Mouse (Mus musculus) naive thymus-derived CD4-positive, alpha-beta T cell, adult 2 months (primary cell): ENCODE measurements around the gene Drc3.
"Not testable (repeated sequence)": the region's sequence is repeated elsewhere in the genome, so short reads cannot be mapped to it uniquely, and the experiment has no call there.

Source experiments
- DNase-seq: peaks from one replicate; pipeline ENCODE4 v3.0.0-alpha.2; 2011; ENCODE audit warnings: low read depth

Drc3 gene

DNA sequence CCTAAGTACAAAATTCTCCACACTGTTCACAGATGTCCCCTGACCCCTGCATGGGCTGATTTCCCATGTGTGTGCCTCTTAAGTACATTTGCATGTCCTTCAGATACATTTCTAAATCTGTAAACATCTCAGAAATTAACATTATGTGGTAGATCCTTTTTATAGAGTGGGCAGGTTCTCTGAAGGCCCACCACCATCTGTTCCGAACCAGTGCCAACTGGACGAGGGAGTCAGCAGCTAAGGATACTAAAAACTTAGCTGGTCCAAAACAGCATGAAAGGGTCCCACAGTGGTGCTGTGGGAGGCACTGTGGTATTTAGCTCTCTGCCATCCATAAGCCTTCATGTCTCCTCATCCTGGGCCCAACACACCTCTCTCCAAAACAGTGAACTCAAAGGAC is 44.0 kb downstream of the Drc3 start:
- DNase-seq: no peak

DNA sequence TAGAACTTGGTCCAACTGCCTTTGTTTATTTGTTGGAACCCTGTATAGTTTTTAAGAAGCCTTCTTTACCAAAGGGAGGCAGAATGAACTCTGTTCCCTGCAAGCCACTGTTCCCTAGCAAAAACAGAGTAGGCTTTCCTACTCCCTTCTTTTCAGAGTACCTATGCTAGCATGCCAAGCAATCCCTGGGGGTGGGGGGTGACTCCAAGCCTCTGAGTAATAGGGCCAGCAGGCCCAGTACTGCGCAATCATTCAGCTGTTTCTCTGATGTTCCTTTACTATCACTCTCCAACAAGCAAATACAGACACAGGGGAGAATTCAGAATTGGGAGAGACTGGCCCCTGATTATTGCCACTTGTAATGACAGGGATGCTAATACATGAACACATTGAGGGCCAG is 53.5 kb downstream of the Drc3 start:
- DNase-seq: no peak

DNA sequence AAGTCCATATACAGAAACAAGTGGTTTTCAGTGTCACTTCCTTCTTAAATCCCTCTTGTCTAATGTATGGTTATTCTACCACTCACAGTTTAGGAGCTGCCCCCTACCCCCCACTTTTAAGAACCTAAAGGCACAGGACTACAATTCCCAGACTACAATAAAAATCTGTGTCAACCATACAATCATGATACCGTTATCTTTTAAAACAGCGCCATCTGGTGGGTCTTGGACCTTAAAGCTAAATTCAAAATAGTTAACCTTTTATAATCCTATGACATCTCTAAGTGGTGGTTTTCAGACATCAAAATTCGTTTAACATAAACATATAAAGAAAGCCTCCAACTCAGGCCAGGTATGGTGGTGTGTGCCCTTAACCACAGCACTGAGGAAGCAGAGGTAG is 59.0 kb downstream of the Drc3 start:
- peak; percentile 88 for DNase-seq

DNA sequence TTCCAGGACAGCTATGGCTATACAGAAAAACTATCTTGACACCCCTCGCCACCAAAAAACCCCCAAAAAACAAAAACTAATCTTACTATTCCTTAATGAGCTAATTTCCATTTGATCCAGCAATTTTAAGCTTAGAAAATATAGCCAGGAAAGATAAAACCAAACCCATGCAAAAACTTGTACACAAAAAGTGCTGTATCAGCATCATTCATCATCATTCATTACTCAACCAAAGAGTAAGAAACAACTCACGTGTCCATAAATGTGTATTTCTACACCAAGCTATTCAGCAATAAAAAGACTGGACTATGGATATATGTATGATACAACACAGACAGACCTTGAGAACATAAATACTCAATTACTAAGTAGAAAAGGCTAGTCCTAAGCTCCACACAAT is 59.8 kb downstream of the Drc3 start:
- no peak for DNase-seq

DNA sequence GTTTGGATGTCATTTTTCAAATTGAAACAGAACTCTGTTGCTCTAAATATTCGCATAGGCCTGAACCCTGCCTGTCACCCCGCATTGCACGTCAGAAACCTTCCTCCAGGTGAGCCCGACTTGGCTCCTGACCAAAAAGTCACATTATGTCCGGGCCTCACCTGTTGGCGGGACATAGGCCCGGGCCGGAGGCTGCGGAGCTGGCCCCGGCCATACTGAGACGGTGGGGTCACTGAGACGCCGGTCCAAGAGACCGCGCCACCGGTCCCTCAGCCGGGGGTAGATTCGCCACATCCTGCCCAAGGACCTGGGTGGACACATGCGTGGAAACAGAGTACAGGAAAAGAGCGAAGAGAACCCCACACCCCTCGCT is 63.4 kb downstream of the Drc3 start:
- DNase-seq: no peak

DNA sequence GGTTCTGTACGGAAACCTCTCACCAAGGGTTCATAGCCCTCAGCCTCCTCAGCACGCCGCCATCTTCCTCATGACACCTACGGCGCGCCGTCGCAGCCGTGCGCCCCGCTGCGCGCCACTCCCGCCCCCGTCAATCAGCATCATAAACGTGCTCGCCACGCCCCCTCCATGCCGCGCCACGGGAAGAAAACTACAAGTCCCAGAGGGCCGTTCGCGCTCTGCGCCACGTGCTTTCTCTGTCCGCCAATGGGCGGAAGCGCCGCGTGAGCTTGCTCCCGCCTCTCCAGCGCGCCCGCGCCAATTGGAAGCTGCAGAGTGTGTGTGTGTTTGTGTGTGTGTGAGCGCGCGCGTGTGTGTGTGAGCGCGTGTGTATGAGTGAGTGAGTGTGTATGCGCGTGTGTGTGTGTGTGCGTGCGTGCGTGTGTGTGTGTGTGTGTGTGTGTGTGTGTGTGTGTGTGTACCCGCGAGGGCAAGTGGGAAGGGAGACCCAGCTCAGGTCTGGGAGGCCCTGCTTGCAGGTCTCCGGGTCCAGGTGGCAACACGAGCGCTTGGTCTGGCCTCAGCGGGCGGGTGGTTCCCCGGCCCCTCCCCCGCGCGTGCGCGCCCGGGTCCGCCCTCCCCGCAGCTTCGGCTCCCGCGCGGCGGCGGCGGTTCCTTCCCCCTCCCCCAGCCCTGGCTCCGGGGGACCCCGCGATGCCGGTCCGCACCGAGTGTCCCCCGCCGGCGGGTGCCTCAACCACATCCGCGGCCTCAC is 64.0 kb downstream of the Drc3 start, which contains the start of gene Gid4:
Gene Gid4, plus strand, starts transcription at position 183 of the 754 bp plus-strand sequence.
- DNase-seq: peak; percentile 100

DNA sequence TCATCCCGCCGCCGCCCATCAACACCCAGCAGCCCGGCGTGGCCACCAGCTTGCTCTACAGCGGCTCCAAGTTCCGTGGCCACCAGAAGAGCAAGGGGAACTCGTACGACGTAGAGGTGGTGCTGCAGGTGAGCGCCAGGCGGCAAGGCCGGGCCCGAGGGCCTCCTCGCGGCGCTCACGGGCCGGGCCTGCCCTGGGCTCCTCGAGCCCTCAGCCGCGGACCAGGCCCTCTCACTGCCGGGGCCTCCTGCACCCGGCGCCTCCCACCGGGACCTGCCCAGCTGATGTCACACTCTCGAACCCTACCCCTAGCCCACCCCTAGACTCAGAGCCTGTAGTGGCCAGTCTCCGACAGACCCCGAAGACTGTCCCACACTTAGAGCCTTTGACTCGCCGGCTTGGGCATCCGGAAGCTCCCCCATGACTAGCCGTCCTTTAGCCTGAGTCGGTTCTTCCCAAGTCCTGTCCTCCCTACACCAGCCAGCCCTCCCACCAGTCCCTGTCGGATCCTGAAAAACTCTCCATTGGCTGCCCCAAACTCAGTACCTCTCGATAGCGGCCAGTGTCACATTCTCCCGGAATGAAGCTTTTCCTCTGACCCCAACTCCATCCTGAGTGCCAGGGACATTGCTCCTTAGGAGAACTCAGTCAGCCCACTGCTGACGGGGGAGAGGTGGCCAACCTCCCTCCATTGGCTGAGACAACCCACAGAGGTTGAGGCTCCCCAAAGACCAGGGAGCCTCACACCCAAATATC is 64.8 kb downstream of the Drc3 start, which contains the start of gene Atpaf2:
Gene Atpaf2, minus strand, starts transcription at position 741 of the 756 bp plus-strand sequence.
- no peak for DNase-seq

DNA sequence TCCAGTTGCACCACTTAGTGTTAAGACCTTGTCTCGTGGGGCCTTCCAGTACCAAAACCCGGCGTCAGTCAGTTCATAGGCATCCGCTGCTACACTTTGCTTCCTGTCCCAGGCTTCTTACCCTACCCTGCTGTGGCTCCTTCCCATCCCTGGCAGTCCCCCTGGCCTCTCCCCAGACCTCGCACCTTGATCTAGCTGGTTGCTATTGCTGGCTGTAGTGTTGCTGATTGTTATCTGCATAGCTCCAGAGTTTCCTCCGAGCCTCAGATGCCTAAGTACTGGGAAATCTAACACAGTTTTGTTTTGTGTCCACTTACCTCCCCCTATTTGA is 65.3 kb downstream of the Drc3 start:
- DNase-seq: peak; percentile 54

DNA sequence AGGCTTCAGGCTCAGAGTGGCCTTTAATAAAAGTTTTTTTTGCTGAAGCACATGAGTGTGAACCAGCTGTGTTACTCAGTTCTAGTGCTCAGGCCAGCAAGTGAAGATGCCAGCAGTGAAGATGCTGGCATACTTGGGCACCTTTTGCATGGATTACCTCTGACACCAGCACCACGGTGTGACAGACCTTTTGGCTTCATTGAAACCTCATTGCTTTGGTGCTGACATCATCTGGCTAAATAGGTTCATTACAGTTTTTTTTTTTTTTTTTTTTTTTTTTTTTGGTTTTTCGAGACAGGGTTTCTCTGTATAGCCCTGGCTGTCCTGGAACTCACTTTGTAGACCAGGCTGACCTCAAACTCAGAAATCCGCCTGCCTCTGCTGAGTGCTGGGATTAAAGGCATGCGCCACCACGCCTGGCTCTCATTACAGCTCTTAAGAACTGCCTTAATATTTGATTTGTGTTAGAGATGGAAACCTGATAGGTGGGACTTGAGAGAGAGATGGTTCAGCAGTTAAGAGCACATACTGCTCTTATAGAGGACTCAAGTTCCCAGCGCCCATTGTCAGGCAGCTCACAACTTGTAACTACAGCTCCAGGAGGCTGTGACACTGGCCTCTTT is 69.0 kb downstream of the Drc3 start:
- DNase-seq: peak; percentile 56

DNA sequence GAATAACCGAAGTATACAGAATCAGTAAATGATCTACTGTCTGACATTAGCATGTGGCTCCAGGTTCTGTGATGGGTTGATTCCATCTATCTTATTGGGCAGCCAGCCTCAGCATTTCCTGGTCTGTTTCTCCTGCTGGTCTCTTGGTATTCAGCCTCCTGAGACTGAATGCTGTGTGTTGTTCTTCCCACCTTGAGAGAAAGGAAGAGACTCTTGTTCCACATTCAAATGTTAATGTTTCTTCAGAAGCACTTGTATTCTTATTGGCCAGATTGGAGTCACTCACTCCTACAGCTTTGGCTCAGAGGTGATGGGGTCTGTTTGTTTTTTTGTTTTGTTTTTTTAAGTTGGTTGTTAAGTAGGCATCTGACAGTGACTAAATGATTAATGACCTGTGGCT is 69.9 kb downstream of the Drc3 start:
- DNase-seq: no peak

DNA sequence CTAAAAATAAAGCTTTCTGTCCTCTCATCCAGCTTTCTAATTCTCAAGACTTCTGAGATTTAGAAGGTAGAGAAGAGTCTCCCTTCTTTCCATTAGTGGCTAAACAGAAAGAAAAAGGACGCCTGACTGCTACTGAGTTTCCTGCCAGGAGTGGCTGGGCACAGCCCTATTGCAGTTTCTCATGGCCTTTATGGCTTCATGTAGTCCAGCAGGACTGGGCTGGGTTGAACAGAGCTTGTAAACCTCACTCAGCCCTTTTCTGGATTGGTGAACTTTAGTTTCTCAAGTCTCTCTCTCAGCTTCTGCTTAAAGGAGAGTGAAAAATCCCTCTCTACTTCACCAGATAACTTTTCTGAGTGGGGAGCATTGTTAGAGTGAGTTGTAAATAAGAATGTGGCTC is 73.3 kb downstream of the Drc3 start:
- DNase-seq: no peak

DNA sequence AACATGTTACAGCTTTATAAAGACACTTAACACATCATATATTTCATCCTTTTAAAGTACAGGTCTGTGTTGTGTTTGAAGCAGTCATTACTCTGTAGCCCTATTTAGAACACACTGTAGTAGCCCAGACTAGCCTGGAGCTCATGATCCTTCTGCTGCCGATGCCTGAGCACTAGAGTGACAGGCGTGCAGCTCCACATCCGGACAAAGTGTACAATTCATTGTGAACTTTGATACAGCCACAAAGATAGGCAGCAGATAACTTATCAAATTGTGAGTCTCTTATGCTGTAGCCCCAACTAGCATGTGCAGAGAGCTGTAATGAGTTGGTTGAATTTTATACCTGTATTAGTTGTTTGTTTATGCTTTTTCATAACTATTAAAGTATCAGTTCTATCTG is 74.5 kb downstream of the Drc3 start:
- DNase-seq: no peak

DNA sequence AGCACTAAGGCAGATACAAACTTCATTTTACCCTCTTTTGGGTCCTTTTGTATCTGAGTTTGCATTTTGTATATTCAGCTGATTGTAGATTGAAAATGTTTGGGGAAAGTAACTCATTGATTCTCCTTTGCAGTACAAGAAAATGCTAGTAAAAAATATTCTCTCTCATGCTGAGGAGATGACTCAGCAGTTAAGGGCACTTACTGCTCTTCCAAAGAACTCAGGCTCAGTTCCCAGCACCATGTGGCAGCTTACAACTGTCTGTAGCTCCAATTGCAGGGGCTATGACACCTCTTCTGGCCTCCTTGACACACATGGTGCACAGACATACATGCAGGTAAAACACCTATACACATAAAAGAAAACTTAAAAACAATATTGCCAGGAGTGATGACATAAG is 80.4 kb downstream of the Drc3 start:
- DNase-seq: no peak

DNA sequence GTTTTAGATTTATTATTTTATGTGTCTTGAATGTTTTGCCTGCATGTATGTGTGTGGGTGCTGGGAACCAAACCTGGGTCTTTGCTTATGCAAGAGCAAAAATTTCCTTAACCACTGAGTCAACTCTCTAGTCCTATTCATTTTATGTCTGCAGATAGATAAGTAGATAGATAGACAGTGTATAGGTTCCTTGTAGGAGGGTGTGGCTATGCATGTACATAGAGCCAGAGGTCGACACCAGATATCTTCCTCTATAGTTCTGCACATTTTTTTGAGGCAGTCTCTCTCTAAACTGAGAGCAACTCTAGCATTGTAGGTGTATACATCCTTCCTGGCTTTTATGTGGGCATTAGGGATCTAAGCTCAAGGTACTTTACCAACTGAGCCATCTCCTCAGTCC is 82.0 kb downstream of the Drc3 start:
- no peak for DNase-seq

DNA sequence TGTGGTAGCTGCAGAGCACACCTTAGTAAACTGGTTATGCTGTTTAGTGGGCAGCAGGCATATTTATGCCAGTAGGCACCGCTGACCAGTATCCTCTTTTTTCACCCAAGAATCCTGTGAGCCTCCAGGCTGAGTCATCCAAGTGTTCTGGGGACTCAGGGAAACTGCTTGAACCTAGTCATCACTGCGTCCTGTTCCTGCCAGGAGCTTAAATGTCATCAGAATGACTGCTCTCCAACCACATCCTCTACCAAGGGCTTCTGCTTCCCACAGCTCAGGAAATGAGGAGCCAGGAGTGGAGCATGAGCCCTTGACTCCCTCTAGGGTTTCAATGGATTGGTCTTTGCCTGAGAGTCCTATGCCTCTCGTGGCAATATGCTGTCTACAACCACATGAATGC is 83.5 kb downstream of the Drc3 start:
- DNase-seq: no peak

DNA sequence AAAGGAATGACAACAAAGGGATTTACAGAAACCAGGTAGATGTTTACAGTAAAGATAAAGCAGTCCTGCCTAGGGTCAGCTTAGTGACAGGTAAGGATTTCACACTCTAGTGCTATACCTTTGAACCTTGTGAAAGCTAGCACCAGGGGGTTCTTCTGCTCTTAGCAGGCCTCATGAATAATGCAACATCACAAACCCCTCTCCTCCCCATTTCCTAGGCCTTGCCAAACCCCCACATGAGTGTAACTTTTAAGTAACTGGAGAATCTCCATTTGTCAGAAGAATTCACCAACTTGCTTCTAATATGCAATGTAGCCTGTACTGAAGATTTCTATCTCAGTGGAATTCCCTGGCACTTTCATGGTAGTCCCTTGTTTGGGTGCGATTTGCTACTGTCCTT is 86.5 kb downstream of the Drc3 start:
- DNase-seq: not testable (repeated sequence)

DNA sequence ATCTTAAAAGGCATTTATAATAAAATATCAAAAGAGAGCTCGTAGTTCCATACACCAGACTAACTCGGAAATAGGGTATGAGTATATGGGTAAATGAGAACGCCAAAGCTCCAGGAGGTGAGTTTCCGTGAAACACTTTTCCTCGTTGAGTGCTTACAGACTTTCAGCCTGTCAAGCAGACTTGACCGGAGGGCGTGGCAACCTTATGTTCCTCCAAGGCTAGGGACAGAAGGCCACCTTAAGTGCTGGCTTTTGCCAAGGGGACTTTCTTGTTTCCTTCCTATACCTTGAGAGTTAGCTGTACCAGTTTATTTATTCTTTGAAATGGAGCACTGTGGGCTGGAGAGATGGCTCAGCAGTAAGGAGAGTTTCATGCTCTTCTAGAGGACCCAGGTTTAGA is 87.0 kb downstream of the Drc3 start:
- no peak for DNase-seq

DNA sequence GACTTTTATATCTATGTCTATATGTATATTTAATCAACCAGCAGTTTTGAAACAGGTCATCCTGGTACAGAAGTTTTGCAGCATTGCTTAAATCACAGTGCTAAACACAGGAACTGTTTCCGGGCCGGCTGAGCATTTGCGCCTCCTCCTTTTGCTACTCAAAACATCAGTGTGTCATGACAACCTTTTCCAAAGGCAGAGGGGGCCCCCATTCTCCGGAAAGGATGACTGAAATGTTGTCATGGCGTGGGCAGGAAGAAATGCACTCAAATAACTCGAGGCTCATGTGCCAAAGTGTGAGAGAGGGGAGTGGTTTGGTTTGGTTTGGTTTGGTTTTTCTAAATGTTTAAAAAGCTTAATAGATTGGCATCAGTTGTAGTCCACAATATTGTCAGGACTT is 89.8 kb downstream of the Drc3 start:
- no peak for DNase-seq
